Mouse (Mus musculus) colon, adult 2 months (tissue): ENCODE data around the gene H2-Eb1. TPM values are rescaled to one million over a fixed set of nuclear protein-coding genes. Genes with fewer than 3 reads are reported as not detected.

ENCODE experiments used
- polyA plus RNA-seq: library from polyadenylated mRNA; depleted of rRNA; stranded (reverse); fragments of >200 nt; gene quantifications from 2 replicates; pipeline ENCODE4 v1.2.3, GENCODE M21; 2012; rRNA removed

H2-Eb1 gene
- 135 and 141 TPM in 2 replicates for polyA plus RNA-seq

GRCm38 (mm10) chr17:34305380-34306030 is at the start of gene H2-Eb1:
TSS of gene H2-Eb1 (plus strand) at chr17:34305867.

GRCm38 (mm10) chr17:34257594-34258375 is 47.9 kb upstream of the H2-Eb1 start, which contains the start of gene H2-Ab1:
TSS of gene H2-Ab1 (plus strand) at chr17:34257689.

GRCm38 (mm10) chr17:34287648-34288047 is 18.0 kb upstream of the H2-Eb1 start, which contains the start of gene H2-Aa:
TSS of gene H2-Aa (minus strand) at chr17:34287823.

GRCm38 (mm10) chr17:34325436-34325835 is 19.8 kb downstream of the H2-Eb1 start, which contains the start of gene H2-Eb2:
TSS of gene H2-Eb2 (plus strand) at chr17:34325665.

GRCm38 (mm10) chr17:34354539-34354938 is 48.9 kb downstream of the H2-Eb1 start, which contains the start of gene Btnl2:
TSS of gene Btnl2 (plus strand) at chr17:34354822.

Other genes starting within 250 kb of the H2-Eb1 start
- 8.8 and 10.4 TPM in 2 replicates for gene H2-Oa, start 213.5 kb upstream of the H2-Eb1 start, polyA plus RNA-seq
- 33.6 and 41.0 TPM in 2 replicates for gene H2-DMa, start 186.3 kb upstream of the H2-Eb1 start, polyA plus RNA-seq
- gene Brd2, start 183.2 kb upstream of the H2-Eb1 start, polyA plus RNA-seq, result 82.1 and 90.7 TPM in 2 replicates
- 18.1 and 19.6 TPM in 2 replicates for gene H2-DMb2, start 162.6 kb upstream of the H2-Eb1 start, polyA plus RNA-seq
- gene H2-DMb1, start 152.8 kb upstream of the H2-Eb1 start, polyA plus RNA-seq, result 38.9 and 63.4 TPM in 2 replicates
- gene Tap1, start 118.3 kb upstream of the H2-Eb1 start, polyA plus RNA-seq, result 27.1 and 29.4 TPM in 2 replicates
- 46.3 and 67.5 TPM in 2 replicates for gene Psmb9, start 118.1 kb upstream of the H2-Eb1 start, polyA plus RNA-seq
- 54.9 and 80.3 TPM in 2 replicates for gene Psmb8, start 108.1 kb upstream of the H2-Eb1 start, polyA plus RNA-seq
- gene Tap2, start 102.3 kb upstream of the H2-Eb1 start, polyA plus RNA-seq, result 37.1 and 41.0 TPM in 2 replicates
- 6.4 and 7.8 TPM in 2 replicates for gene H2-Ob, start 67.0 kb upstream of the H2-Eb1 start, polyA plus RNA-seq
- gene H2-Ab1, start 48.2 kb upstream of the H2-Eb1 start, polyA plus RNA-seq, result 668 and 781 TPM in 2 replicates
- gene H2-Aa, start 18.0 kb upstream of the H2-Eb1 start, polyA plus RNA-seq, result 183 and 216 TPM in 2 replicates
- 0.58 and 0.68 TPM in 2 replicates for gene H2-Eb2, start 19.8 kb downstream of the H2-Eb1 start, polyA plus RNA-seq
- 2.4 and 4.6 TPM in 2 replicates for gene Btnl2, start 49.0 kb downstream of the H2-Eb1 start, polyA plus RNA-seq
- gene Btnl1, start 71.3 kb downstream of the H2-Eb1 start, polyA plus RNA-seq, result 21.4 and 24.2 TPM in 2 replicates
- 0.16 and 0.50 TPM in 2 replicates for gene BC051142, start 93.0 kb downstream of the H2-Eb1 start, polyA plus RNA-seq
- gene Btnl4, start 171.5 kb downstream of the H2-Eb1 start, polyA plus RNA-seq, result 30.1 and 33.4 TPM in 2 replicates
- gene Btnl6, start 211.5 kb downstream of the H2-Eb1 start, polyA plus RNA-seq, result 19.2 and 24.2 TPM in 2 replicates